9 mouse cellular contexts compared by ENCODE assay signal in the genomic region with DNA sequence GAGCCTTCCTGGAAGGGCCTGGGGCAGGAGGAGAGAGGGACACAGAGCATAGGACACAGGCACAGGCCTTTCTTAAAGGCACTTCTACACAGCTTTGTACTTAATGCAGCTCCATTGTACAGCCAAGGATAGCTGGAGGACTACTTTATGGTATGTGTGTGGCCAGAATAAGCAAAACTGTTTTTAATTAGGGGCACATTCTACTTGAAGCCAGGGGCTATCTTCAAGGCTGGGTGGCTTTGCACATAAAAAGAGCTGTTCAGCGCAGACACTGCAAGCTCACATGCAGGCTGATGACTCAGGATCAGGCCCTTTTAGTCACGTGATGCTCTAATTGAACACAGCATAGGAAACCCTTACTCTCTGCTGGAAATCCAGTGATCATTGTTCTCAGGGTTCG.
DNase-seq lines count a peak whose midpoint lies in the region; TF ChIP-seq lines count a peak whose summit lies in the region.
"Had no signal": no experiment of that assay in that cellular context is flagged by ENCODE, and none has a peak within 500 bp of the region (broad histone marks: within the 10 kb centered on the region; RNA-seq: fewer than 3 reads in every experiment).

No protein-coding gene starts in this region.

- no peak overlapping the region for H3K27ac ChIP-seq in kidney, adult 2 months (ENCODE audit: insufficient read depth, low read depth, low read length)
- H3K27ac ChIP-seq in bone marrow macrophage, adult 2 months (ENCODE audit: insufficient read depth, low read depth, low read length) = peak overlapping the region; percentile 78

- no peak for TF ChIP-seq POLR2A in kidney, adult 2 months (IDR thresholded peaks at IDR 0.05; ENCODE audit: low read depth, low read length)
- no peak for TF ChIP-seq POLR2A in bone marrow macrophage, adult 2 months (IDR thresholded peaks at IDR 0.05; ENCODE audit: borderline replicate concordance, low read depth, low read length)
- no peak for TF ChIP-seq POLR2A in myocyte (IDR thresholded peaks at IDR 0.05; ENCODE audit: insufficient read length, low read depth)
- TF ChIP-seq POLR2A in lung, adult 2 months (IDR thresholded peaks at IDR 0.05; ENCODE audit: borderline replicate concordance, extremely low read depth, low read depth, low read length) = no peak

- H3K27me3 ChIP-seq in kidney, adult 2 months (replicated peaks; ENCODE audit: control insufficient read depth, insufficient read depth, low read length) = no peaks in the 10 kb centered on the region
- H3K27me3 ChIP-seq in myocyte (ENCODE audit: control insufficient read depth, insufficient read depth, insufficient read length) = no peaks in the 10 kb centered on the region

- H3ac ChIP-seq in myocyte (ENCODE audit: control insufficient read depth, insufficient read length) = no peak overlapping the region

- peak; percentile 14 for DNase-seq in kidney, adult 2 months
- no peak for DNase-seq in kidney, adult 8-10 months
- DNase-seq in forelimb bud, embryonic 11.5 days (ENCODE audit: low read depth, low spot score) = peak; percentile 67
- no peak for DNase-seq in heart, adult 8-10 months (ENCODE audit: low spot score)
- DNase-seq in lung, postnatal 36 days = no peak
- no peak for DNase-seq in lung, adult 2 months
- DNase-seq: cerebellum, adult 9-10 months had no signal

- no peaks in the 10 kb centered on the region for H3K4me1 ChIP-seq in kidney, adult 2 months (ENCODE audit: control insufficient read depth, insufficient read depth, low read length)
- peaks cover 18% of the 10 kb centered on the region for H3K4me1 ChIP-seq in bone marrow macrophage, adult 2 months (ENCODE audit: control insufficient read depth, insufficient read depth, low read length)
- no peaks in the 10 kb centered on the region for H3K4me1 ChIP-seq in lung, adult 2 months (ENCODE audit: control insufficient read depth, insufficient read depth, low read length)

- peaks cover 1% of the 10 kb centered on the region for H3K36me3 ChIP-seq in kidney, adult 2 months (ENCODE audit: control insufficient read depth, insufficient read depth, low read length)
- peaks cover 46% of the 10 kb centered on the region for H3K36me3 ChIP-seq in myocyte (ENCODE audit: control insufficient read depth, insufficient read depth)

- no peak for TF ChIP-seq CTCF in kidney, adult 2 months (conservative IDR thresholded peaks at IDR 0.05; ENCODE audit: insufficient read depth, insufficient read length, low read depth, low read length)
- no peak for TF ChIP-seq CTCF in bone marrow macrophage, adult 2 months (IDR thresholded peaks at IDR 0.05; ENCODE audit: low read depth, low read length)
- TF ChIP-seq CTCF in lung, adult 2 months (IDR thresholded peaks at IDR 0.05; ENCODE audit: insufficient read depth, low read length) = no peak

- WGBS in kidney, adult 2 months = 55% methylated on average over 3 of the region's 3 CpGs
- 83% methylated on average over 3 of the region's 3 CpGs for WGBS in lung, adult 2 months

- H3K4me3 ChIP-seq in kidney, adult 2 months (ENCODE audit: insufficient read depth, low read depth, low read length) = no peak overlapping the region
- no peak overlapping the region for H3K4me3 ChIP-seq in bone marrow macrophage, adult 2 months (ENCODE audit: insufficient read depth, low read length)
- H3K4me3 ChIP-seq in myocyte = no peak overlapping the region
- no peak overlapping the region for H3K4me3 ChIP-seq in lung, adult 2 months (replicated peaks; ENCODE audit: extremely low read depth, low read depth, low read length)

- H3K79me2 ChIP-seq in myocyte (ENCODE audit: control insufficient read depth, insufficient read depth) = no peaks in the 10 kb centered on the region

- no peak overlapping the region for H3K4me2 ChIP-seq in myocyte (ENCODE audit: low read depth)

TF ChIP-seq in myocyte, 11 proteins besides CTCF, POLR2A, EP300 and RAD21:
- no peak for TF ChIP-seq E2F4 (IDR thresholded peaks at IDR 0.05; ENCODE audit: insufficient read depth)
- no peak for TF ChIP-seq CEBPB (IDR thresholded peaks at IDR 0.05; ENCODE audit: insufficient read depth, poor library complexity, severe bottlenecking)
- TF ChIP-seq USF1 (IDR thresholded peaks at IDR 0.05; ENCODE audit: low read depth) = peak; percentile 56
- TF ChIP-seq MAX (IDR thresholded peaks at IDR 0.05; ENCODE audit: low read depth) = no peak

Comparison
In these comparisons a context has a peak if more than half of its experiments do, and no peak if none do; other contexts are left out.
1. DNase-seq: peak in kidney, adult 2 months (single experiment) and forelimb bud, embryonic 11.5 days (single experiment); none in kidney, adult 8-10 months (0 of 2), heart, adult 8-10 months (single experiment), lung, postnatal 36 days (single experiment) and lung, adult 2 months (single experiment).